Mouse (Mus musculus): ENCODE measurements around the gene Chmp6. TPM values are rescaled to one million over a fixed set of nuclear protein-coding genes. Genes with fewer than 3 reads are reported as not detected.

The Chmp6 gene
- 120 and 125 TPM in 2 replicates for polyA plus RNA-seq (2015; fragmentation: Nextera tagmentation; extraction: Ambion mirVana)

GRCm38 (mm10) chr11:119913291-119913934 is at the start of gene Chmp6:
TSS of gene Chmp6 (plus strand) at chr11:119913441.
- ATAC-seq (replicated peaks; ENCODE audit: low FRiP score, low read depth) = peak; percentile 60

GRCm38 (mm10) chr11:119866837-119867236 is 46.4 kb upstream of the Chmp6 start:
- Histone ChIP-seq H3K27ac (no peak overlapping the region), H3K9ac (ENCODE audit: low read depth, low read length) (no peak overlapping the region), H3K4me2 (ENCODE audit: low read length) (no peak overlapping the region), H3K27me3 (ENCODE audit: insufficient read depth, low read length) (no peaks in the 10 kb centered on the region), H3K4me3 (replicated peaks; ENCODE audit: low read depth, low read length) (no peak overlapping the region), H3K9me3 (replicated peaks; ENCODE audit: low read length) (no peaks in the 10 kb centered on the region), H3K36me3 (ENCODE audit: insufficient read depth, low read length) (peaks cover 10% of the 10 kb centered on the region; the same call in 1 of the 2 replicates), H3K4me1 (replicated peaks; ENCODE audit: insufficient read depth, low read length) (no peaks in the 10 kb centered on the region)
- no peak for DNase-seq (ENCODE audit: low spot score)
- no peak for ATAC-seq (replicated peaks; ENCODE audit: low FRiP score, low read depth)
- no peak for TF ChIP-seq CTCF (IDR thresholded peaks at IDR 0.05; ENCODE audit: low read depth)
- WGBS = 85% methylated on average over 6 of the region's 6 CpGs

More at GRCm38 (mm10) chr11:119913291-119913934, at the start of gene Chmp6:
- Histone ChIP-seq H3K36me3 (ENCODE audit: insufficient read depth, low read length) (peaks cover 20% of the 10 kb centered on the region), H3K9me3 (replicated peaks; ENCODE audit: low read length) (no peaks in the 10 kb centered on the region), H3K9ac (ENCODE audit: low read depth, low read length) (peak within 1 kb of the TSS; percentile 98), H3K27ac (peak within 1 kb of the TSS; percentile 90), H3K4me1 (replicated peaks; ENCODE audit: insufficient read depth, low read length) (peaks cover 24% of the 10 kb centered on the region; the same call in 1 of the 2 replicates), H3K27me3 (ENCODE audit: insufficient read depth, low read length) (no peaks in the 10 kb centered on the region), H3K4me3 (replicated peaks; ENCODE audit: low read depth, low read length) (peak within 1 kb of the TSS; percentile 95), H3K4me2 (ENCODE audit: low read length) (peak within 1 kb of the TSS; percentile 75)
- WGBS = under 1% methylated on average over 48 of the region's 48 CpGs
- peak; percentile 19; the same call in 1 of the 2 replicates for TF ChIP-seq CTCF (IDR thresholded peaks at IDR 0.05; ENCODE audit: low read depth)
- peak; percentile 86 for DNase-seq (ENCODE audit: low spot score)

DNA sequence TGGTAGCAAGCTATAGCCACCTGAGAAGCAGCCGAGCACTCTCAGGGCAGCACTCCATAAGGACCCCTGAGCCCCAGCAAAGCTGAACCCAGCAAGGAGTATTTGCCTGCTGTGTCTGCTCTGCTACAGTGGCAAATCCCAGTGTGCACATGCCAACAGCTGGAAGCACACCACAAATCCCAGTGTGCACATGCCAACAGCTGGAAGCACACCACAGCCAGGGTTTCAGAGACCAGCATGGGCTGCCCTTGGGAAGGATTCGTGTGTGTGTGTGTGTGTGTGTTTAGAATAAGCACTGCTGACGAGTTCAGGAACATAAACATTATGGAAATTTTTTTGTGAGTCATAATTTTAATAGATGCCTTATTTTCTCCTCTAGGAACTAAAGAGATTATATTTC is 45.1 kb upstream of the Chmp6 start:
- Histone ChIP-seq H3K4me2 (ENCODE audit: low read length) (no peak overlapping the region), H3K9ac (ENCODE audit: low read depth, low read length) (no peak overlapping the region), H3K36me3 (ENCODE audit: insufficient read depth, low read length) (peaks cover 21% of the 10 kb centered on the region; the same call in 1 of the 2 replicates), H3K4me1 (replicated peaks; ENCODE audit: insufficient read depth, low read length) (no peaks in the 10 kb centered on the region), H3K27me3 (ENCODE audit: insufficient read depth, low read length) (no peaks in the 10 kb centered on the region), H3K4me3 (replicated peaks; ENCODE audit: low read depth, low read length) (no peak overlapping the region), H3K9me3 (replicated peaks; ENCODE audit: low read length) (no peaks in the 10 kb centered on the region), H3K27ac (no peak overlapping the region)
- TF ChIP-seq CTCF (IDR thresholded peaks at IDR 0.05; ENCODE audit: low read depth) = no peak
- 75% methylated on average over 3 of the region's 3 CpGs for WGBS
- ATAC-seq (replicated peaks; ENCODE audit: low FRiP score, low read depth) (no peak), DNase-seq (ENCODE audit: low spot score) (no peak)

DNA sequence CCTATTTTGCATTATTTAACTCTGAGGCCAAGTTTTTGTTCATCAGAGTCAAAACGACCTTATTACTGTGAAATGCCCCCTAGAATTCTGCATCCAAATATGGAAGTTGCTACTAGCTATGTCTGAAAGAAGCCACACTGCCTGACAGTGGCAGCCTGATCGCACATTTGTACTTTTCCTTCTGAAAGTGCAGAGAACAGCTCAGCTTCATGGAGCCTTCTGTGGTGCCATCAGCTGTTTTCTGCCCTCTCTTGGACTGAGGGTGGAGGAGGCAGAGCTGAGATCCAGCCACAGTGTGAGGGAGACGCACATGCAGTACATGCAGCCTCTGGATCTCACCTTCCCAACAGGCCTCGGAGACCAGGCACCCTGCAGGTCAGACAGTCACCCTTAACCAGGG is 44.7 kb upstream of the Chmp6 start:
- H3K36me3 ChIP-seq (ENCODE audit: insufficient read depth, low read length) = peaks cover 21% of the 10 kb centered on the region; the same call in 1 of the 2 replicates
- 77% methylated on average over 4 of the region's 4 CpGs for WGBS
- no peak overlapping the region for H3K4me3 ChIP-seq (replicated peaks; ENCODE audit: low read depth, low read length)
- H3K4me2 ChIP-seq (ENCODE audit: low read length) = no peak overlapping the region
- no peaks in the 10 kb centered on the region for H3K27me3 ChIP-seq (ENCODE audit: insufficient read depth, low read length)
- H3K9me3 ChIP-seq (replicated peaks; ENCODE audit: low read length) = no peaks in the 10 kb centered on the region
- DNase-seq (ENCODE audit: low spot score) = peak; percentile 11
- H3K9ac ChIP-seq (ENCODE audit: low read depth, low read length) = no peak overlapping the region
- H3K4me1 ChIP-seq (replicated peaks; ENCODE audit: insufficient read depth, low read length) = no peaks in the 10 kb centered on the region
- TF ChIP-seq CTCF (IDR thresholded peaks at IDR 0.05; ENCODE audit: low read depth) = no peak
- no peak overlapping the region for H3K27ac ChIP-seq
- no peak for ATAC-seq (replicated peaks; ENCODE audit: low FRiP score, low read depth)

GRCm38 (mm10) chr11:119871141-119871540 is 42.1 kb upstream of the Chmp6 start:
- 88% methylated on average over 7 of the region's 7 CpGs for WGBS
- Histone ChIP-seq H3K4me2 (ENCODE audit: low read length) (no peak overlapping the region), H3K4me3 (replicated peaks; ENCODE audit: low read depth, low read length) (no peak overlapping the region), H3K36me3 (ENCODE audit: insufficient read depth, low read length) (peaks cover 37% of the 10 kb centered on the region), H3K4me1 (replicated peaks; ENCODE audit: insufficient read depth, low read length) (no peaks in the 10 kb centered on the region), H3K27me3 (ENCODE audit: insufficient read depth, low read length) (no peaks in the 10 kb centered on the region), H3K9me3 (replicated peaks; ENCODE audit: low read length) (no peaks in the 10 kb centered on the region), H3K27ac (no peak overlapping the region), H3K9ac (ENCODE audit: low read depth, low read length) (no peak overlapping the region)
- DNase-seq (ENCODE audit: low spot score) (no peak), ATAC-seq (replicated peaks; ENCODE audit: low FRiP score, low read depth) (no peak)
- TF ChIP-seq CTCF (IDR thresholded peaks at IDR 0.05; ENCODE audit: low read depth) = no peak

DNA sequence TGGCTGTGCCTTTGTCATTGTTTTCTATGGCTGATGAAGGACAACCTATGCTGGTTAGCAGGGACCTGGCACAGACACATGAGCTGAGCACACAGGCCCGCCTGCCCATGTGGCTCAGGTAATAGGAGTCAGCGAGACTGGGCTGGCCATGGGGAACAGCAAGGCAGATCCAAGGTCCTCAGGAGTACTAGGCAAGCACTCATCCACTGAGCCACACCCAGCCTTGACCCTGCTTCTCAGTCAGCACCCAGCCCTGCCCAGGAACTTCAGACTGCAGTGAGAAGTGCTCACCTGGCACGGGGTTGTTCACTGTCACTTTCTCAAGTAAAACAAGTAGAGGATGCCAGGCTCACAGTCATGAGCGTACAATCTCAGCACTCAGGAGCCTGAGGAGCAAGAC is 39.6 kb upstream of the Chmp6 start:
- no peak overlapping the region for H3K4me2 ChIP-seq (ENCODE audit: low read length)
- DNase-seq (ENCODE audit: low spot score) = no peak
- no peak overlapping the region for H3K9ac ChIP-seq (ENCODE audit: low read depth, low read length)
- H3K27me3 ChIP-seq (ENCODE audit: insufficient read depth, low read length) = no peaks in the 10 kb centered on the region
- H3K36me3 ChIP-seq (ENCODE audit: insufficient read depth, low read length) = peaks cover 40% of the 10 kb centered on the region
- H3K9me3 ChIP-seq (replicated peaks; ENCODE audit: low read length) = no peaks in the 10 kb centered on the region
- no peak for ATAC-seq (replicated peaks; ENCODE audit: low FRiP score, low read depth)
- no peak overlapping the region for H3K27ac ChIP-seq
- TF ChIP-seq CTCF (IDR thresholded peaks at IDR 0.05; ENCODE audit: low read depth) = no peak
- H3K4me1 ChIP-seq (replicated peaks; ENCODE audit: insufficient read depth, low read length) = no peaks in the 10 kb centered on the region
- 92% methylated on average over 4 of the region's 4 CpGs for WGBS
- no peak overlapping the region for H3K4me3 ChIP-seq (replicated peaks; ENCODE audit: low read depth, low read length)

Data from kidney, postnatal 0 days (tissue).